Mouse (Mus musculus): ENCODE data around the gene Kel.

Gene Kel

GRCm38 (mm10) chr6:41643227-41643626 is 60.9 kb downstream of the Kel start:
- no peak for DNase-seq

- DNase-seq: no peak
Observed at GRCm38 (mm10) chr6:41642765-41643164, 61.4 kb downstream of the Kel start.

- DNase-seq: no peak
Observed at GRCm38 (mm10) chr6:41641173-41641866, 62.8 kb downstream of the Kel start.

- DNase-seq: no peak
Observed at GRCm38 (mm10) chr6:41640449-41640848, 63.7 kb downstream of the Kel start.

- no peak for DNase-seq
Observed at GRCm38 (mm10) chr6:41637927-41638506, 66.1 kb downstream of the Kel start.

- no peak for DNase-seq
Observed at GRCm38 (mm10) chr6:41637393-41637792, 66.7 kb downstream of the Kel start.
